Mouse (Mus musculus): ENCODE results near the gene Slc34a1. TPM values are rescaled to one million over a fixed set of nuclear protein-coding genes. Genes with fewer than 3 reads are reported as not detected.
"Not testable (repeated sequence)": the region's sequence is repeated elsewhere in the genome, so short reads cannot be mapped to it uniquely, and the experiment has no call there.

The Slc34a1 gene
- polyA plus RNA-seq, 2 experiments = 0.01 TPM; not detected in 1

DNA sequence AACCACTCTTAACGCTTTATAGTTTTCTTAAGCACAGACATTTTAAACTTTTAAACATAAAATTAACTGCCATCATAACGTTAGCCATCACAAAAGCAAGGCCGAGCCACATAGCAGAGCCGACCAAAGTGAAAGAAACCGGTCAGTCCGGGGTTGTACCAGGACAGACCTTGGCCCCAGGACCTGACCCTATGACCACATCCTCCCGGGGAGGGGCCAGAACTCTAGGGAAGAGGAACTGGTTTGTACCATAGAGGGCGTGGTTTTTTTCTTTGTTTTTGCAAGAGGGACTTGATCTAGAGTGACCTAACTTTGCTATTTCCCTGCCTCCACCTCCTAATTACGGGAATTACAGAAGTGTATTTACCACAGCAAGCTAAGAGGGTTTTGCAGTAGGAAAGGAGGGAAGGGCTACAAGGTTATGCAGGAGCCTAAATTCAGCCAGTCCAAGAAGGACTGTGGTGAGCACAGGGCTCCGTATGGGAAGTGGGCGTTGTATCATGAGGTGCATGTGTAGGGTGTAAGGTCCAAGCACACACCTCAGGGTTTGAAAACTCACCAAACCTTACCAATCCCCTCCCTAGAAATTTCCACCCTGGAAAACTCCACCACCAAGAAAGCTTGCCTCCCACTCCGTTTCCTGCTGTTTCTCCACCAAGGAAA, 31.4 kb downstream of the Slc34a1 start:
- DNase-seq (ENCODE audit: low read depth in 3 of 3, low spot score in 3 of 3) (peak in 1 of 3 experiments; percentile 50), ATAC-seq (ENCODE audit: insufficient read depth) (peak; percentile 71)
- Histone ChIP-seq H3K4me3 (ENCODE audit: insufficient read depth in 1 of 2, low read depth in 2 of 2, low read length in 2 of 2) (no peak overlapping the region), H3K27me3 (ENCODE audit: control insufficient read depth, insufficient read depth, low read length) (no peaks in the 10 kb centered on the region), H3K4me2 (ENCODE audit: low read depth) (peak overlapping the region; percentile 22; the same call in 1 of the 2 replicates), H3K4me1 (replicated peaks; ENCODE audit: control insufficient read depth in 2 of 2, insufficient read depth in 2 of 2, low read length in 1 of 2) (peaks cover 0 to 8% of the 10 kb centered on the region in 2 experiments; a peak in 1 of 4 replicates), H3K36me3 (replicated peaks; ENCODE audit: control insufficient read depth, insufficient read depth, low read depth) (no peaks in the 10 kb centered on the region), H3K9ac (replicated peaks) (no peak overlapping the region), H3K27ac (no peak overlapping the region), H3K9me3 (ENCODE audit: control insufficient read depth, low read length) (no peaks in the 10 kb centered on the region)
- WGBS (ENCODE audit: insufficient replicate concordance) = 28% methylated on average over 12 of the region's 12 CpGs
- no peak for TF ChIP-seq CTCF (IDR thresholded peaks at IDR 0.05; ENCODE audit: low read depth)
- no peak for TF ChIP-seq EP300 (IDR thresholded peaks at IDR 0.05; ENCODE audit: low read depth)

DNA sequence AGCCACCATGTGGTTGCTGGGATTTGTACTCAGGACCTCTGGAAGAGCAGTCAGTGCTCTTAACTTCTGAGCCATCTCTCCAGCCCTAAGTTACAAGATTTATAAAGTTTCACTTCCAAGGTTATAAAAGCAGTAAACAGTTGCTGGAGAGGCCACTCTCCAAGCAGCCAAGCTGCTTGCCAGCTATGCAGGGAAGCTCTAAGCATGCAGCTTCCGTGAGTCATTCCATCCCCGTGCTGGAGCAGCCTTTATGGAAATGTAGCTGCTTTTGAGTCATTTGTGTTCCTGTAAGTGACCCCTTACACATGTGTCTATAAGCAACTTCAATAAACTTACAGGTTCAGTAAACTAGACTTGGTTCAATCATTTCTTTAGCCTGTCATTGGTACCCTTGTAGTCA, 32.6 kb downstream of the Slc34a1 start:
- Histone ChIP-seq H3K27ac (no peak overlapping the region), H3K9ac (replicated peaks) (no peak overlapping the region), H3K36me3 (replicated peaks; ENCODE audit: control insufficient read depth, insufficient read depth, low read depth) (no peaks in the 10 kb centered on the region), H3K27me3 (ENCODE audit: control insufficient read depth, insufficient read depth, low read length) (no peaks in the 10 kb centered on the region), H3K4me3 (ENCODE audit: insufficient read depth in 1 of 2, low read depth in 2 of 2, low read length in 2 of 2) (no peak overlapping the region), H3K4me2 (ENCODE audit: low read depth) (no peak overlapping the region), H3K9me3 (ENCODE audit: control insufficient read depth, low read length) (no peaks in the 10 kb centered on the region), H3K4me1 (replicated peaks; ENCODE audit: control insufficient read depth in 2 of 2, insufficient read depth in 2 of 2, low read length in 1 of 2) (peaks cover 0 to 8% of the 10 kb centered on the region in 2 experiments; a peak in 1 of 4 replicates)
- DNase-seq (ENCODE audit: low read depth in 3 of 3, low spot score in 3 of 3) (no peak), ATAC-seq (ENCODE audit: insufficient read depth) (no peak)
- 65% methylated on average over 2 of the region's 2 CpGs for WGBS (ENCODE audit: insufficient replicate concordance)
- no peak for TF ChIP-seq CTCF (IDR thresholded peaks at IDR 0.05; ENCODE audit: low read depth)
- TF ChIP-seq EP300 (IDR thresholded peaks at IDR 0.05; ENCODE audit: low read depth) = no peak

- no peak for TF ChIP-seq EP300 (IDR thresholded peaks at IDR 0.05; ENCODE audit: low read depth)
- TF ChIP-seq CTCF (IDR thresholded peaks at IDR 0.05; ENCODE audit: low read depth) = no peak
- Histone ChIP-seq H3K4me3 (ENCODE audit: insufficient read depth in 1 of 2, low read depth in 2 of 2, low read length in 2 of 2) (no peak overlapping the region), H3K36me3 (replicated peaks; ENCODE audit: control insufficient read depth, insufficient read depth, low read depth) (no peaks in the 10 kb centered on the region), H3K9me3 (ENCODE audit: control insufficient read depth, low read length) (no peaks in the 10 kb centered on the region), H3K9ac (replicated peaks) (no peak overlapping the region), H3K27ac (no peak overlapping the region), H3K4me2 (ENCODE audit: low read depth) (no peak overlapping the region), H3K4me1 (replicated peaks; ENCODE audit: control insufficient read depth in 2 of 2, insufficient read depth in 2 of 2, low read length in 1 of 2) (peaks cover 0 to 8% of the 10 kb centered on the region in 2 experiments; a peak in 1 of 4 replicates), H3K27me3 (ENCODE audit: control insufficient read depth, insufficient read depth, low read length) (no peaks in the 10 kb centered on the region)
- 21% methylated on average over 10 of the region's 10 CpGs for WGBS (ENCODE audit: insufficient replicate concordance)
- DNase-seq (ENCODE audit: low read depth in 3 of 3, low spot score in 3 of 3) = no peak
- no peak for ATAC-seq (ENCODE audit: insufficient read depth)
Measured at GRCm38 (mm10) chr13:55431889-55432685, 34.1 kb downstream of the Slc34a1 start.

DNA sequence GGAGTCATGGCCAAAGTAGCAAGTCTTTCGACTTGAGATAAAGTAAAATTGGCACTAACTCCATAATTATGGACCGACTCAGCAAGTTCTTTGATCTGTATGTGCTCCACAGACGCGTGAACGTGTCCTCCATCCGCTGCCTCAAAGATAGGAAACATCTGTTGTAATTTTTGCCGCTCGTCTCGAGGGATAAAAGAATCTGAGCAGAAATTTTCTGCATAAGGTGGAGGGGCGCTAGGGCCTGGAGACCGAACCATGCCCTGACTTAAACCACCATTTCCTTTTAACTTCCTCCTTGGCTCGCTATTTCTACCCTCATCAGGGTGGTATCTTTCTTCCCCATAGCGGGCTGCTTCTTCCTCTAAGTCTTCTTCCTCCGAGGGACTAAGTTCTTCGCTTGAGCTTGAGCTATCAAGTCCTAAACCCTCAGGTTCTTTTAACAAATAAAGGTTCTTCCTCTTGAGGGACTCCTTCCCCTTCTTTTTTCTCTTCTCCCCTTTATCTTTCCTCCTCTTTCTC, 39.2 kb downstream of the Slc34a1 start:
- not testable (repeated sequence) for H3K4me2 ChIP-seq (ENCODE audit: low read depth); ATAC-seq (ENCODE audit: insufficient read depth); H3K27me3 ChIP-seq (ENCODE audit: control insufficient read depth, insufficient read depth, low read length); H3K4me3 ChIP-seq (ENCODE audit: insufficient read depth in 1 of 2, low read depth in 2 of 2, low read length in 2 of 2); H3K9ac ChIP-seq (replicated peaks); H3K4me1 ChIP-seq (replicated peaks; ENCODE audit: control insufficient read depth in 2 of 2, insufficient read depth in 2 of 2, low read length in 1 of 2); DNase-seq (ENCODE audit: low read depth in 3 of 3, low spot score in 3 of 3); H3K27ac ChIP-seq; H3K9me3 ChIP-seq (ENCODE audit: control insufficient read depth, low read length); H3K36me3 ChIP-seq (replicated peaks; ENCODE audit: control insufficient read depth, insufficient read depth, low read depth)
- WGBS (ENCODE audit: insufficient replicate concordance) = 49% methylated on average over 14 of the region's 15 CpGs

DNA sequence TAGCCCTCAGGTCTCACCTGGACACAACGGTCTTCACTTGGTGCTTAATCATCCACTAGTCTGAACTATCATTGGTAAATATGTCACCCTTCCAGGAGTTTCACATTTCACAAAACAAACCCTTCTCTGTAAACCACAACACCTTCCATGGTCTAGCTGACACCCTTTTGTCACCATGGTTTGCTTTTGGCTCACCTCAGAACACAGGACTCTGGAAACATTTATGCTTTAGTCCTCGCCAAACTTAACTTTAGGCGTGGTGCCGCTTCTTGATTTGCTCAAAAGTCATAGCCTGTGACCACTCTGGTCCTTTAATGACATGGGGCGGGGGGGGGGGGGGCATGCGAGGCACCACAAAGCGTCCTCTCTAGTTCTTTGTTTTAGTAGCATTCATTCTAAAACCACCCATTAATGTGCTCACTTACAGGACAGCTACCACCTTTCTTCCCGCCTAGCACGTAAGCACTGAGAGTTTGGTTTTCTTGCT, 45.9 kb downstream of the Slc34a1 start:
- peak overlapping the region; percentile 35; the same call in 1 of the 2 replicates for H3K9ac ChIP-seq (replicated peaks)
- H3K9me3 ChIP-seq (ENCODE audit: control insufficient read depth, low read length) = no peaks in the 10 kb centered on the region
- H3K4me2 ChIP-seq (ENCODE audit: low read depth) = peak overlapping the region; percentile 85
- TF ChIP-seq CTCF (IDR thresholded peaks at IDR 0.05; ENCODE audit: low read depth) (no peak), EP300 (IDR thresholded peaks at IDR 0.05; ENCODE audit: low read depth) (no peak)
- ATAC-seq (ENCODE audit: insufficient read depth) = no peak
- H3K27me3 ChIP-seq (ENCODE audit: control insufficient read depth, insufficient read depth, low read length) = no peaks in the 10 kb centered on the region
- no peak overlapping the region for H3K27ac ChIP-seq
- peaks cover 20 to 34% of the 10 kb centered on the region in 2 experiments for H3K4me1 ChIP-seq (replicated peaks; ENCODE audit: control insufficient read depth in 2 of 2, insufficient read depth in 2 of 2, low read length in 1 of 2)
- H3K4me3 ChIP-seq (ENCODE audit: insufficient read depth in 1 of 2, low read depth in 2 of 2, low read length in 2 of 2) = peak overlapping the region; percentile 79 to 80; a peak in 3 of 4 replicates
- no peaks in the 10 kb centered on the region for H3K36me3 ChIP-seq (replicated peaks; ENCODE audit: control insufficient read depth, insufficient read depth, low read depth)
- DNase-seq (ENCODE audit: low read depth in 3 of 3, low spot score in 3 of 3) = no peak
- 32% methylated on average over 9 of the region's 9 CpGs for whole genome bisulfite sequencing (ENCODE audit: insufficient replicate concordance)
